Mouse (Mus musculus) embryo, embryonic 11.5 days (tissue): Measurements from ENCODE around the gene Cog5.
"Not testable (repeated sequence)": the region's sequence is repeated elsewhere in the genome, so short reads cannot be mapped to it uniquely, and the experiment has no call there.

Experiments
- DNase-seq: peaks from one replicate; pipeline ENCODE4 v3.0.0-alpha.2; 2012; ENCODE audit warnings: low read depth, low spot score

Gene Cog5

DNA sequence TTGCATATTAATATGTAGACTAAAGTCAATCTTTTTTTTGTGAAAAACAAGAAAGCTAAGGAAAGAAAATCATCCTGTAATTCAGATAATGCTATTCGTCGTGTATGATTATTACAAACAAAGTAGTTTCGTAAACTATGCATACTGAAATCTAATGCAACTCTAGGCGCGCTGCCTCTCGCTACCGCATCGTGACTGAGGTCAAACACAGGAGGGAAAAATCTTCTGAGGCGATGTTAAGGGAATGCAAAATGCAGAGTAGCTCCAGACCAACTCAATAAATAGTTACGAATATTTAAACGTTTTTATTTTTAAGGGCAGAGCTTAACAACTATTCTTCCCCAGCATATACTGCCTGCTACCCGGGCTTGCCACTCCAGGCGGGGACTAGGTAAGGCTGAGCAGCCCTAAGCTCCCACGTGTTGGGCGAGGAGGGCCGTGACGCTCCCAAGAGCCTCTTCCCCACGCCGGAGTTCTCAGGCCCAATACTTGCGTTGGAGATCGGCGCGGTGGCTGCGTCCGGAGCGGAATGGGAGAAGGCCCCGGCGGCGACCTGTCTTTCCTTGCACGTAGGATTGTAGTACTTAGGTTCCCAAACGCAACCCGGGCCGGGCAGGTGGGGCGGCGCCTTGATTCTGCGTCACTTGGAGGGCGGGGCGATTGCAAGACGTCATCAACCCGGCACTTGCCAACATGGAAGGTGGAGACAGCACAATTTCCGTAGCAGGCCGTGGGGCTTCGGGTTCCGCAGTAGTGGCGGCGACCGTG, at the start of gene Cog5, which contains the start of gene Dus4l:
Gene Cog5 (plus strand): TSS at position 673 of the 768 bp plus-strand sequence.
Gene Dus4l (minus strand): TSS at position 630 of the 768 bp plus-strand sequence.
- peak; percentile 91 for DNase-seq

DNA sequence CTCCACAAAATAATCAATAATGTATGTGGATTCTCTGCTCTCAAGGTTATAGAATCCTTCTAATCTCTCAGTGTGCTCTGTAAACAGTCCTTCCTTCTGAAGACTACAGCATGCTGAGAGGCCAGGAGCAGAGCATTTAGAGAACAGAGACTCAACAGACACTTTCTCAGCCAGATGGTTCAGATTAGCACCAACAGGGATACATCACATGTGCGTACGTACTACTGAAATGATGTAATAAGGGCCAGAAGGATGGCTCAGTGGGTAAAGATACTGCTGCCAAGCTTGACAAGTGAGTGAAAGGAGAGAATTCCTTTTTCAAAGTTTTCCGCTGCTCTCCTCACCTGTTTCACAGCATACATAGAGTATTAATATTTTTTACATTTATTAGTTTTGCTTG, 49.8 kb upstream of the Cog5 start:
- DNase-seq, result no peak

DNA sequence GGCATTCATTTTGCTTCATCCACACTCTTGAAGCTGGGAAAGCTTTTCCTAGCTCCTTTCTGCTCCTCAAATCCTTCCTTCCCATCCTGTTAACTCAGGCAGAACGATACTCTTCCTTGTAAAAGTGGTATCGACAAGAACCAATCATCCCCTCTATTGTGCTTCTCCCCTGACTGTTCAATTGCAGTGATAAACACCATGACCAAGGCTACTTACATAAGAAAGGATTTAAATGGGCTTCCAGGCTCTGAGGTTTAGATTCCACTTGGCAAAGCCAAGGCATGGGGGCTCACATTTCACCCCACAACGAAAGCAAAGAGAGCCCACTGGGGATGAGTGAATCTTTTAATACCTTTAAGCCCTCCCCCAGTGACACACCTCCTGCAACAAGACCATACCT, 46.5 kb upstream of the Cog5 start:
- no peak for DNase-seq

DNA sequence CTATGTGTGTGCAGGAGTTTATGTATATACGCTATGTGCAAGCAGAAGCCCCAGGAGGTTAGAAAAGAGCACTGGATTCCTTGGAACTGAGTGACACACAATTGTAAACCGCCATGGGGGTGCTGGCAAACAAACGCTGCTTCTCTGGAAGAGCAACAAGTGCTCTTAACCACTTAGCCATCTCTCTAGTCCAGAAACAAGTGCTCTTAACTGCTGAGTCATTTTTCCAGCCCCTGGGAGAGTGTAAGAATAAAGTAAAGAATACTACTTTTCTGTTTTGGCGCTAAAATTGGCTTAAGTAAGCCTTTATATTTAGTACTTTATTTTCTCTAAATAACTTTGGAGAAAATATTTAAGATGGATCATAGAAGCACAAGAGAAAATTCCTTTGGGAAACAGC, 41.3 kb upstream of the Cog5 start:
- DNase-seq, result no peak

DNA sequence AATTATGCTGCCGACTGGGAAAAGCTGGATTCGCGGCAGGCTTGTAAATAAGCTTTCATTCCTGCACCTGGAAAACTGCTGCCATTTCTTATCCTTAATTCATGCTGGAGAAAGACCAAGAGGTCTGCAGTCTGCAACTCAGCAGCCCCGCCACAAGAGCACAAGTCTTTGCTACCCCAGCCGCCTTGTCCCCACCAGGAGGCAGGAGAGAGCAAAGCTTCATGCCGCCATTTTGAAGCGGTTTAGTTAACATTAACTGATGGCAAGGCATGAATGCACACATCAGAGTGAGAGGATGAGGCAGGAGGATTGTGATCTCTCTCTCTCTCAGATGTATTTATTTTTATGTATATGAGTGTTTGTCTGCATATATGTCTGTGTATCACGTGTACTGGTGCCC, 34.6 kb upstream of the Cog5 start:
- no peak for DNase-seq

DNA sequence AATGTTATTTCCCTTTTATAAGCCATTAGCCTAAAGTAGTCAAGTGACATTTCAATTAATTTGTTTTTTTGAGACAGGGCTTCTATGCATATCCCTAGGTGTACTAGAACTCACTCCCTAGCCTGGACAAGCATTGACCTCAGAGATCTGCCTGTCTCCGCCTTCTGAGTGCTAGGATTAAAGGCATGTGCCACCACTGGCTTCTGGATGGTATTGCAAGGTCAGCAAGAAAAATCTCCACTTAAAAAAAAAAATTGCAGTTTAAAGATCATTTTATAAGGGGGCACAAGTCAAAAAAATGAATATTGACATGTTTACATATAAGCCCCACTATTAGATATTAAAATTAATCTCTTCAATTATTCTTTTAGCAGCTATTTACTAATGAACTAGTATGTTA, 29.7 kb upstream of the Cog5 start:
- no peak for DNase-seq

DNA sequence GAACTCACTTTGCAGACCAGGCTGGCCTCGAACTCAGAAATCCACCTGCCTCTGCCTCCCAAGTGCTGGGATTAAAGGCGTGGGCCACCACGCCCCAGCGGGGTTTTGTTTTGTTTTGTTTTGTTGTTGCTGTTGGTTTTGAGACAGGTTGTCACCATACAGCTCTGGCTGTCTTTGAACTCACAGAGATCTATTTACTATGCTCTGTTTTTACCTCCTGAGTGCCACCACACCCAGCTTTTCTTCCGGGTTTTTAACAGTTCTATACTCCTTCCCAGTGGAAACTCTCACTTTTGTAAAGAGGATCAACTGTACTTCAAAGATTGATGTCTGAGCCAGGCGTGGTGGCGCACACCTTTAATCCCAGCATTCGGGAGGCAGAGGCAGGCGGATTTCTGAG, 26.3 kb upstream of the Cog5 start:
- DNase-seq, result not testable (repeated sequence)

DNA sequence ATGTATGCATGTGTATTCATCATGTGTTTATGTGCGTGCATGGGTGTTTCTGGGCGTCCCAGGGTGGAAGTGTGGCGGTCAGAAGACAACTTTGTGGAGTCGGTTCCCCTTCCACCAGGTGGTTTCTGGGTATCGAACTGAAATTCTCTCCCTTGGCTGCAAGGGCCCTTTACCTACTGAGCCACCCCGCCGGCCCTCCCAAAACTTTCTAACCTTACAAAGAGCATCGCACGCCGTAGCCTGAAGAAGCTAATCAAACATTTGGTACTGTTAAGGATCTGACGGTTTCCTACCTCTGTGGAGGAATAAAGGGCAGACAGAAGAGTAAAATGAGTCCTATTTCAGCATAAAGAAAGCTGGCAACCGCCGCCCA, 20.7 kb upstream of the Cog5 start:
- DNase-seq, result peak; percentile 22

DNA sequence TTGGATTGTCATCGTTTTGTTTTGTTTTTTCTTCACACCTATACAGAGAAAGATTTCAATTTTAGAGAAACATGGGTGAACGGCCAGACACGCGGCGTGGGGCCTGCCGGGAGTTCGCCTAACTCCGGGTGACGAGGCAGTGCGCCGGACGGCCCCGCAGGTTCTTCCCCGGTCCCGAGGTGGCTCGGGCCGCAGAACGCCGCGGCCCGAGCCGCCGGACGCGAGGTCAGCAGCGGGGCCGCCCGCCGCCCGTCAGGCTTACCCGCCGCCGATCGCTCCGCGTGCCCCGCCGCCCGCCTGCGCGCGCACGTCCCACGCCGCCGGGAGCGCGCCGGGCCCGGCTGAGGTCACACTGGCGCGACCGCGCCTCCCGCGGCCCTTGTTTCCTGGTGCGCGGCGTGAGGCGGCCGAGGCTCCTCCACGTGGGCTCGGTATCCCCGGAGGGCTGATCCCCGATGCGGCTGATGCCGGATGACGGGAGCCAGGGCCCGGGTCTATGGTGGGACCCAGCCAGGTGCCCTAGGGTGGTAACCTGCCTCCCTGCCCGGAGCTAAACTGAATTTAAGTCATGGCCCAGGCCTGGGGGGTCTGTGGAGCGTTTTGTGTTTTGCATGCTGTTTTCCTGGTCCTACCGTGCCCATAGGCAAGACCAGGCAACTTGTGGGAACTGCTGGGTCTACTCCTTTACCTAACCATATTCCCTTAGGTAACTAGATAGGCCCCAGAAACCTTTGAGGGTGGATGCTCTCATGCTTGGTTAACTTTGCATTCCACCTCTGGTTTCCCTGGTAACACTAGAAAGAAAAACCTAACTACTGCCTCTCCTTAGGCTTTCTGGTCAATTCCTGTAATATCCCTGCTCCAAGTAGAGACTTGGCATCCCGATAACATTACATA, 20.1 kb upstream of the Cog5 start, which contains the start of gene Bcap29:
Gene Bcap29 (minus strand): TSS at position 316 of the 897 bp plus-strand sequence.
- peak; percentile 63 for DNase-seq

DNA sequence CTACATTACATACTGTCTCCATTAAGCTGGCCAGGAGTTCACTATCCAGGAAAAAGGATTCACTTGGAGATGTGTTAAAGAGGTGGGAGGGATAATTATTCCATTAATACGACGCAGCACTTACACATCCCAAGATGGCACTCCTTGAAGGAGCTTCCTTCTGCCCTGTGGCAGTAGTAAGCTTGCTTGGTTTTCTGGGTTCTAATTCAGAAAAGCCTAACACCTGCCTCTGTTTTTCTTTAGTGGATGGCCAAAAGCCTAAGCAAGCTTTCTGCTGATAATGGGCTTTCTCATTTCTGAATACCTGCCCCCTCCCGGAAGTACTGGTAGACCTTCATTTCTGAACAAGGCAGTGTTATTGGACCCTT, 19.4 kb upstream of the Cog5 start:
- no peak for DNase-seq

DNA sequence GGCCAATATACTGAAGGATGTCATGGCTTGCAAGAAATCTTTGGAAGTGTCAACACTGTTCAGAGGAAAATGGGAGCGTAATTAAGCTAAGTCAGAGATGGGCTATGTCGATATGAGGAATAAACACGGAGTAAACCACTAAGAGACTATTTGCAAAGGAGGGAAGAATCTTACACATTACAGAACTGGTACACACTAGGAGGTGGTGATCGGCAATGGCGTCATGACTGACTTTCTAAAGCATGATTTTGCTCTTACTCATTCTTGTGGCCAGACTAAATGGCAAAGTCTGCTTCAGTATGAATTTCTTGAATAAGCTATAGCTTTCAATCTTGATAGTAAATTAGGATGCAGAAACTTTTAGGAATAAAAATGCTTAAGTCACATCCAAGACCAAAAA, 1.1 kb upstream of the Cog5 start:
- no peak for DNase-seq

DNA sequence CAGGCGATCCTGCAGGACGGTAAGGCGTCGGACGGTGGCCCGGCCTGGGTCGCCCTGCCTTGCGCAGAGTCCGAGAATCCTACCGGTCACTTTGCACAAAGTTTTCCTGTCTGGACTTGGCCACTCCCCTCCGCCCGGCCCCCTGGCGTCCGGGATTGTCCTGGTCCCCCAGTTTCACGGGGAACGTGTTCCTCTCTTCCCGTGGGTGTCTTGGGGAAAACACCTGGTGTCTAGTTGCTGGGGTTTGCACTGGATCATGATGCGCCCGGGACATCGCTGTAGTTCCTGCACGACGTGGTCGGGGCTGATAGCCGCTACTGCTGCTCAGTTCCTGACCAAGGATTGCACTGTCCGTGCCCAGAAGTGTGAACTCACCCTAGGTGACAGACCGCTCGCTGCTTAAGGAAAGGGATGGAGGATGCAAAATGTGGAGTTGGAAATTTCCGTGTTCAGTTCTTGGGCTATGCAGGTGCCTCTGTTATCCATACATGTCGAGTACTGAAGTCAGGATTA, 352 bp downstream of the Cog5 start:
- no peak for DNase-seq

DNA sequence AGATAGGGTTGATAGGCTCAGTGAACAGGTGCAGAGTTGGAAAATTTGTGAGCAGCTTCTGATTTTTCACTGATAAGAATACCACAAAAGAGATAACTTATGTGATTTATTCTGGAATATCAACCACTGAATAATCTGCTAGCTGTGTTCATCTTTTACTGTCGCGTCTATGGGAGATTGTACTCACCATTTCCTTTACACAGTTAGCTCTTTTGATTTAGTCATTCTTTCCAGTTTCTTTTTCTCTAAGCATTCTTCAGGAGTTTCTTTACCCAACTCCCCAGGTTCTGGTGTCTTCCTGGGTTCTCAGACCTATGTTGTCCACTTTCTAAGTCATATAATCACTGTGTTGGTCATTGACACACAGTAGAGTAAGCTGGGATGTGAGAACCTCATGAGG, 2.2 kb downstream of the Cog5 start:
- DNase-seq, result no peak

DNA sequence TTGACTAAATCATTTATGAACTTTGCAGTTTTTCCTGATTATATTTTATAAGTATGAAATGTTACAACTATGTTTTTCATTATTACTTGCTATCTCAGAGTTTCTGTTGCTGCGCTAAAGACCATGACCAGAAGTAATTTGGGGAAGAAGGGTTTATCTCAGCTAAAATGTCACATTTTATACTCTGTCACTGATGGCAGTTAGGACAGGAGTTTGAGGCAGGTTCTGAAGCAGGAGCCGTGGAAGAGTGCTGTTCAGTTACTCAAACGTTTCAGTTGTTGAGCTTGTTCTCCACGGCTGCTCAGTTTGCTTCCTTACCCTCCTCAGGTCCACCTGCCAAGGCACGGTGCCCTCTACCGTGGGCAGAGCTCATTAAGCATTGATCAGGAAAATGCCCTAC, 11.3 kb downstream of the Cog5 start:
- no peak for DNase-seq

DNA sequence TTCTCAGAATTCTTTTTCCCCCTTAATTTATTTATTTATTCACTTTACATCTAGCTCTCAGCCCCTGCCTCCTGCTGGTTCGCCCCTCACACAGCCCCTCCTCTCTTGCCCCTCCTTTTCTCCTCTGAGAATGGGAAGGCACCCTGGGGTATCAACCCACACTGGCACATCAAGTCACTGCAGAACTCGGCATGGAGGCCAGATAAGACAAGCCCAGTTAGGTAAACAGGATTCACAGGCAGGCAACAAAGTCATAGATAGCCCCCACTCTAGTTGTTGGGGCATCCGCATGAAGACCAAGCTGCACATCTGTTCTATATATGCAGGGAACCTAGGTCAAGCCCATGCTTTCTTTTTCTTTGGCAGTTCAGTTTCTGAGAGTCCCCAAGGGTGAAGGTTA, 12.5 kb downstream of the Cog5 start:
- no peak for DNase-seq

DNA sequence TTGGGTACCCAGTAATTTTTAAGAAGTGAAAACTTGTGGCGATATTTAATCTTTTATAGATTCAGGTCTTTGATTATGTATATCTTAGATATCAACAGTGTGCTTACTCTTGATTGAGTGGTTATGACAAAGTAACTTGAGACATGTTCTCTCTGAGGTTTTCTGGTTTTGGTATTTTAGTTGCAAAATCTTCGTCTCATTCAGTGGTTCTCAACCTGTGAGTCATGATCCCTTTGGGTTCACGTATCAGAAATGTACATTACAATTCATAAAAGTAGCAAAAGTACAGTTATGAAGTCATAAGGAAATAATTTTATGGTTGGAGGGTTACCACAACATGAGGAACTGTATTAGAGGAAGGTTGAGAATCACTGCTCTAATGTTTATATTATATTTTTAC, 32.0 kb downstream of the Cog5 start:
- DNase-seq, result no peak

DNA sequence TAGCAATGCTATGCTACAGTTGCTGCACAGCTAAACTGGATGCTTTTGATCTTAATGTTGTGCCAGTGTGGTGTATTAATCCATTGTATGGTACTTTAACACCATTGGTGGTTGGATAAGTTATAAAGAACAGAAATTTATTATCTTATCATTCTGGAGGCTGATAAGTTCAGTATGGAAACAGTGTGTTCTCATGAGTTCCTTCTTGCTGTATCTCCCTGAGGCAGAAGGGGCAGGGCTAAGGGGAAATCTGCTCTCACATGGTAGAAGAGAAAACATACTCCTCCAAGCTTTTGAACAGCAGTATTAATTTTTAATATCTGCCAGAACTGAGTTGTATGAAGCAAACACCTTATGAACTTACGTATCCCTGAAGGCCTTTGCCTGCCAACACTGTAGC, 38.6 kb downstream of the Cog5 start:
- DNase-seq, result no peak

DNA sequence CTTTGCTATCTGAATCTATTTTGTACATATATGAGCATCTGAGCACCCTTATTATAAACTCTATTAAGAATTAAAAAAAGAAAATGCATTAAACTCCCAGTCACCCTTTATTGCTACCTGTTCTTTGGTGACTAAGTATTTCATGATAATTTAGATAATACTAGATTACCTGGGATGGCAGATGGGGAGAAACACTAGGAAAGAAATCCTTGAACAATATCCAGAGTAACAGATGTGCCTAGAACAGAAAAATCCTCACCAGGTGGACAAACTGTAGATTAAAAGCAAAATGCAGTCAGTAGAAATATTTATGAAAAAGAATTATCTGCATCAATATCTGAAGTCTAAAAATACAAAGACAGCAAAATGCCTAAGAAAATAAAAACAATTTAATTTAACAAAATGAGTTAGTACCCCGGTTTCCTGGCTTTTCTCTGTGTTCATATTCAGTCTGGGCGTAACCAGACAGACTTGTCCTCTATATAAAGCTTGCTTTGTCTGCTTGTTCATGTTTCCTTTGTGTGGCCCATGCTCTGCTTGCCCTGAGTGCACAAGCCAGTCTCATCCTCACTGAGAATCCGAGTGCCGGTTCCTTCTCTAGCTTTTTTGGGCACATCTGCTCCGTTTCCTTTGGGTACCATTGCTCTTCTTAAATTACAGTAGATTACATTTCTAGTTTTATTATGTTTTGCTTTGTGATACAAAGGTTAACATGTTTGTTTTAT, 46.1 kb downstream of the Cog5 start:
- DNase-seq, result no peak

DNA sequence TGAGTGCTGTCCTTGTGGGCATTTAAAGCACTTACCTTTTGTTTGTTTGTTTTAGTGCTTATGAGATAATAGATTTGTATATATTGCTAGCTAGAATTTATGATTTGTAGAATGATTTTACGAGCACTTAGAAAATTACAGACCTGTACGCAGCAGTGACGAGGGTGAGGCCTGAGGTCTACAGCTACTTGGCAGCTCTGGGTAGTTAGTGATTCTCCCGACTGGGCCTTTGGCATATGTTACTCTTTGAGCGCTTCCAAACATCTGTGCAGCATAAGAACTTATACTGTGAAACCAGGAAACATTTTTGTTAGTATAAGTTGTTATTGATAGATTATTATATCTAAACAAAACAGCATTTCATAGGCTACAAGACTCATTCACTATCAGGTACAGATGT, 46.7 kb downstream of the Cog5 start:
- no peak for DNase-seq

DNA sequence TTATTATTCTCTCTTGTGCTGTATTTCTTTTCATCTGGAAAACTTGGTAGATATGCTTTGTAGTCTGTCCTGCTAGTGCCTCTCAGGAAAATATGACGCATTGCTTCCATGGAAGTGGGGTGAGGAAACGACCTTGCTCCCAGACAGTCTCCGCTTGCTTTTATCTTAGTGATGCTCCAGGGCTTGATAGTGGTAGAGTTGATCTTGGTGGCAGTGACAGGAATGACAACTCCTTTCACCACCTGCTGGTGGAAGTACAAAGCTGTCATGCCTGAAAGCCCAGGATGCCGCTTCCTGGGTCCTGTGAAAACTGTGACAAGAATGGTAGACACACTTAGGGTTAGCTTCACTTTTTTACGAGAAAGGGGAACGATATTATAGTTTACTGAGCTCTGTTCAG, 49.2 kb downstream of the Cog5 start:
- no peak for DNase-seq

DNA sequence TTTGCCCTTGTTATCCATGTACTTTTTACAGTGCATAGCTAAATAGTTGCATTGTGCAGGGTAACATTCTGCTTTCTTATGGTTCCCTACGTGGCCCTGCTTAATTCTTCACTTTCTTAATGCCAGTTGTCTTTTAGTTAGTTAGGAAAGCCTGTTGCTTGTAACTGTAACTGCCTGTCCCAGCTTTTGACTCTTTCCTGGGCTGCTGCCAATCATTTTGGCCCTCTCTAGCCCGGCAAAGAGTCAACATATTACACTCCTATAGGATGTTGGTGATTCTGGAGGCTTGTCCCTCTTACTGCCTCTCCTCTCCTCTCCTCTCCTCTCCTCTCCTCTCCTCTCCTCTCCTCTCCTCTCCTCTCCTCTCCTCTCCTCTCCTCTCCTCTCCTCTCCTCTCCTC, 51.5 kb downstream of the Cog5 start:
- no peak for DNase-seq

DNA sequence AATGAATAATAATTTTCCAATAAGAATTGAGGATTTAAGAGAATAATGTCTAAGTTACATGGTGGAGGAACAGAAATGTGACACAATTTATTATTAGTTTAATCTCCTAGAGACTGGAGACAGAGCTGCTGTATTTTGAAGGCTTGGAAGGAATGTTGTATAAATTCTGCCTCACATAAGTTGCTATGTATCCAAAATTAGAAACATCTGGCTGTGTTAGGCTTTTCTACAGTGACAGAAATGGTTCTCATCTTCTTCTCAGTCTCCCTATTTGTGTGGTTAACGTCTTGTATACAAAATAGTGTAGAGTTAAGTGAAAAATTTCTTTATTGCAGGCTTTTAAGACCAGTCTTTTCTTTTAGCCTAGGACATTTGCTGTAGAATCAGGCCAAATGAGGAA, 52.9 kb downstream of the Cog5 start:
- DNase-seq, result no peak
